Mouse (Mus musculus) liver, embryonic 16.5 days (tissue): ENCODE data around the gene Gh. TPM values are rescaled to one million over a fixed set of nuclear protein-coding genes. Genes with fewer than 3 reads are reported as not detected.

Source experiments
- ATAC-seq: fragments of 200-750 bp; cut with Nextera tagmentation; 2 replicates; pipeline ENCODE4 v1.8.0; 2017; ENCODE audit warnings: low read depth, mild to moderate bottlenecking, moderate number of reproducible peaks, moderate library complexity
- H3K27ac ChIP-seq: fragments of 300-500 bp; sonication (generic); 2 replicates; pipeline ENCODE4 v1.5.1; 2014; ENCODE audit warnings: mild to moderate bottlenecking, low read length
- H3K27me3 ChIP-seq: fragments of 300-500 bp; sonication (generic); 2 replicates; pipeline ENCODE4 v1.6.1; 2014; ENCODE audit warnings: low read depth, low read length, mixed read lengths; ENCODE audit not compliant: control insufficient read depth, insufficient read depth
- H3K36me3 ChIP-seq: fragments of 300-500 bp; sonication (generic); 2 replicates; pipeline ENCODE4 v1.6.1; 2014; ENCODE audit warnings: mild to moderate bottlenecking; ENCODE audit not compliant: control insufficient read depth, insufficient read depth
- H3K4me1 ChIP-seq: fragments of 300-500 bp; sonication (generic); 2 replicates; pipeline ENCODE4 v1.6.1; 2014; ENCODE audit warnings: low read depth, low read length, mixed read lengths; ENCODE audit not compliant: control insufficient read depth
- H3K4me2 ChIP-seq: fragments of 300-500 bp; sonication (generic); 2 replicates; pipeline ENCODE4 v1.6.1; 2014; ENCODE audit warnings: low read depth, low read length, mixed read lengths
- H3K4me3 ChIP-seq: fragments of 300-500 bp; sonication (generic); 2 replicates; pipeline ENCODE4 v1.5.1; 2014; ENCODE audit warnings: low read depth, mild to moderate bottlenecking, low read length
- H3K9ac ChIP-seq: fragments of 300-500 bp; sonication (generic); 2 replicates; pipeline ENCODE4 v1.6.1; 2014; ENCODE audit warnings: low read depth, low read length
- H3K9me3 ChIP-seq: fragments of 300-500 bp; sonication (generic); replicated peaks from 2 replicates; pipeline ENCODE4 v1.6.1; 2016; ENCODE audit warnings: low read length; ENCODE audit not compliant: control insufficient read depth
- WGBS: fragments of 180-500 bp; shearing (Covaris S2); extraction: QIAGEN DNeasy Blood & Tissue Kit; methylation state at CpG from one replicate; pipeline ENCODE4 v1.1.7; 2014; ENCODE audit not compliant: insufficient replicate concordance; 5-methylcytosine and 5-hydroxymethylcytosine counted together
- polyA plus RNA-seq: library from polyadenylated mRNA; unstranded; fragments of >200 nt; fragmentation: Nextera tagmentation; extraction: Ambion mirVana; gene quantifications from 2 replicates; pipeline ENCODE4 v1.2.1, GENCODE M21; 2015

Gene Gh
- polyA plus RNA-seq, 1 experiment from 2014 or later: not detected

- no peak for ATAC-seq
- no peak overlapping the region for H3K4me3 ChIP-seq
- 54% methylated on average over 7 of the region's 7 CpGs for WGBS
Observed at GRCm38 (mm10) chr11:106317801-106318200, 16.1 kb upstream of the Gh start.

DNA sequence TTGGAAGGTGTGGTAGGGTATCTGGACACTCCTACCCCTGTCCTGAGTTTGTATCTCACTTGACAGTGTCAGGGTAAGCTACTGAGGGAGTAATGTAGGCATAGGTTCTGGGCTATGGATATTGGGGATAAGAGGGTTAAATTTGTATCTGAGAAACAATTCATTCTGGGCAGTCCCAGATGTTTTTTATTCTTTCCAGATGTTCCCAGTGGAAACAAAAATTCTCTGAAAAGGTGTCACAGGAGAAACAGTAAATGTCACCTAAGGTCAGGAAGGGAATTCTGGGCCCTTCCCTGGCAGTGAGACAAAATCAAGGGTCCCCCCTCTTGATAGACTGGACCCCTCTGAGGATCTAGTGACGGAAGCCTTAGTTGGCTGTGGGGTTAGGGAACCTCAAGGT is 14.8 kb upstream of the Gh start:
- Histone ChIP-seq H3K4me2 (no peak overlapping the region), H3K9ac (no peak overlapping the region), H3K27me3 (no peaks in the 10 kb centered on the region), H3K4me3 (no peak overlapping the region), H3K27ac (no peak overlapping the region), H3K9me3 (no peaks in the 10 kb centered on the region), H3K4me1 (no peaks in the 10 kb centered on the region), H3K36me3 (no peaks in the 10 kb centered on the region)
- no peak for ATAC-seq
- 52% methylated on average over 1 of the region's 1 CpGs for WGBS

More at GRCm38 (mm10) chr11:106317801-106318200, 16.1 kb upstream of the Gh start:
- no peak overlapping the region for H3K27ac ChIP-seq
- no peaks in the 10 kb centered on the region for H3K9me3 ChIP-seq
- no peak overlapping the region for H3K9ac ChIP-seq
- no peaks in the 10 kb centered on the region for H3K27me3 ChIP-seq
- H3K4me1 ChIP-seq: no peaks in the 10 kb centered on the region
- H3K36me3 ChIP-seq: no peaks in the 10 kb centered on the region
- H3K4me2 ChIP-seq: no peak overlapping the region

DNA sequence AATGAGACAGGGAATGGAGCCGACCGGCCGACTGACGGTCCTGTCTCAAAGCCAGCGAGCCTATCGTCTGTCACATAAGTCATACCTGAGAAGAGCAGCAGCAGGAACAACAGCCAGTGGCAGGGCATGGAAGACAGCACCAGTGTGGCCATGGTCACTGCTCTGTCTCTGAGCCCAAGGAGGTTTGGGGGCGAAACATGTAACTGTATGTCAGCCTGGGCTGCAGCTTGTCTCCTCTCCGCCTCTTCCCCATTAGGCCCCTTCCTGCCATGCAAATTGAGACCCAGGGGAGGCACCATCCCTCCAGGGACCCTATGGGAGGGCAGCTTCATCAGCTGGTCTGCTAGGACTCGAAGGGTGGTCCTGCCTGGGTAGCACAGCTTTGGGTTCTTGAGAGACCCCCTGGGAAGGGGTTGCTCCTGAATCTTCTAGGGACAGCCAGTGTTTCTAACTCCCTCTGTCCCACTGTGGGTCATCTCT is 12.7 kb upstream of the Gh start, which contains the start of gene Cd79b:
Gene Cd79b, minus strand, starts transcription at position 430 of the 480 bp plus-strand sequence.
- Histone ChIP-seq H3K4me2 (no peak within 1 kb of the TSS), H3K4me1 (no peaks in the 10 kb centered on the region), H3K9ac (no peak within 1 kb of the TSS), H3K27me3 (no peaks in the 10 kb centered on the region), H3K27ac (no peak within 1 kb of the TSS), H3K36me3 (no peaks in the 10 kb centered on the region), H3K4me3 (peak within 1 kb of the TSS; percentile 11), H3K9me3 (no peaks in the 10 kb centered on the region)
- ATAC-seq: no peak
- WGBS: 32% methylated on average over 9 of the region's 9 CpGs

DNA sequence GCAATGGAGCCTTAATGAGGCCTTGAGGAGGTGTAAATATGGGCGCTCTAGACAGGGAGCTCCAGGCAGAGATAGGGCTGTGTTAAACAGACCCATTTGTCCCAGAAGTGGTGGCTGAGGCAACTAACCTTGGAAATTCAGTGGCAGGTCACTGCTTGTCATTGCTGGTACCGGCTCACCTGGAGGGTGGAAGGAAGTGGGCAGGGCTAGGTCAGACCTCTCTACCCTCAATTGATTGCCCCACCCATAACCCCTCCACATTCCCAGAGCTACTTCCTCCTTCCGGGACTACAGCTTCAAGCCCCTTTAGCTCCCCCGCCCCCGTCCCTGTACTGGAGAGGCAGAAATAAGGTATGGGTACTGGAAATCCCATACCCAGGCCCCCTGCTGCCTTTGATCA is 11.9 kb upstream of the Gh start:
- Histone ChIP-seq H3K27me3 (no peaks in the 10 kb centered on the region), H3K36me3 (no peaks in the 10 kb centered on the region), H3K4me3 (peak overlapping the region; percentile 11), H3K9ac (no peak overlapping the region), H3K4me1 (no peaks in the 10 kb centered on the region), H3K4me2 (no peak overlapping the region), H3K27ac (no peak overlapping the region), H3K9me3 (no peaks in the 10 kb centered on the region)
- WGBS: 38% methylated on average over 5 of the region's 5 CpGs
- ATAC-seq: no peak

- no peaks in the 10 kb centered on the region for H3K9me3 ChIP-seq
- H3K4me3 ChIP-seq: no peak overlapping the region
- no peaks in the 10 kb centered on the region for H3K27me3 ChIP-seq
- H3K4me2 ChIP-seq: no peak overlapping the region
- no peaks in the 10 kb centered on the region for H3K4me1 ChIP-seq
- H3K9ac ChIP-seq: no peak overlapping the region
- no peaks in the 10 kb centered on the region for H3K36me3 ChIP-seq
- no peak overlapping the region for H3K27ac ChIP-seq
- 51% methylated on average over 5 of the region's 5 CpGs for WGBS
- ATAC-seq: no peak
Observed at GRCm38 (mm10) chr11:106310123-106310522, 8.5 kb upstream of the Gh start.

- no peaks in the 10 kb centered on the region for H3K36me3 ChIP-seq
- WGBS: 60% methylated on average over 11 of the region's 11 CpGs
- no peaks in the 10 kb centered on the region for H3K4me1 ChIP-seq
- no peak for ATAC-seq
- peak overlapping the region; percentile 20; the same call in 1 of the 2 replicates for H3K27ac ChIP-seq
- H3K4me3 ChIP-seq: no peak overlapping the region
- H3K27me3 ChIP-seq: no peaks in the 10 kb centered on the region
- H3K9me3 ChIP-seq: no peaks in the 10 kb centered on the region
- no peak overlapping the region for H3K9ac ChIP-seq
- no peak overlapping the region for H3K4me2 ChIP-seq
Observed at GRCm38 (mm10) chr11:106308162-106308561, 6.5 kb upstream of the Gh start.

DNA sequence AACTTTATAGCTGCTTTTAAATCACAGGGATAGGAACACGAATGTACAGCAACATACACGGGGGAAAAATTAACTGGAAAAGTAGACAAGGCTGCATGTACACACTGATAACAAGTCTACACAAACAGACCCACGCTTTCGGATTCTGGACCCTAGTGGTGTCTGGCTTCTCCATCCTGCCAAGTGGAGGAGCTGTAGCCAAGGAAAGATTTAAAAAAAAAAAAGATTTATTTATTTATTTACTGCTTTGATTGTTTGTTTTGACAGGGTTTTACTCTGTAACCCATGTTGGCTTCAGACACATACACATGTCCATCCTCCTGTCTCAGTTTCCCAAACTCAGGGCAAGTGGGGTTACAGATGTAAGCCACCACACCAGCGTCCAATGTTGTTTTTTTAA is 5.8 kb upstream of the Gh start:
- no peak for ATAC-seq
- H3K4me1 ChIP-seq: no peaks in the 10 kb centered on the region
- no peaks in the 10 kb centered on the region for H3K36me3 ChIP-seq
- H3K4me2 ChIP-seq: no peak overlapping the region
- H3K4me3 ChIP-seq: no peak overlapping the region
- H3K9ac ChIP-seq: no peak overlapping the region
- no peaks in the 10 kb centered on the region for H3K27me3 ChIP-seq
- WGBS: 56% methylated on average over 5 of the region's 5 CpGs
- H3K9me3 ChIP-seq: no peaks in the 10 kb centered on the region
- H3K27ac ChIP-seq: no peak overlapping the region

- H3K36me3 ChIP-seq: no peaks in the 10 kb centered on the region
- H3K9me3 ChIP-seq: no peaks in the 10 kb centered on the region
- H3K4me1 ChIP-seq: no peaks in the 10 kb centered on the region
- WGBS: 72% methylated on average over 9 of the region's 9 CpGs
- H3K4me2 ChIP-seq: no peak overlapping the region
- no peak overlapping the region for H3K27ac ChIP-seq
- no peak overlapping the region for H3K4me3 ChIP-seq
- no peak for ATAC-seq
- H3K27me3 ChIP-seq: no peaks in the 10 kb centered on the region
- H3K9ac ChIP-seq: no peak overlapping the region
Observed at GRCm38 (mm10) chr11:106306758-106307157, 5.1 kb upstream of the Gh start.

GRCm38 (mm10) chr11:106306065-106306385 is 4.4 kb upstream of the Gh start:
- Histone ChIP-seq H3K9me3 (no peaks in the 10 kb centered on the region), H3K9ac (no peak overlapping the region), H3K4me2 (no peak overlapping the region), H3K4me3 (no peak overlapping the region), H3K27me3 (no peaks in the 10 kb centered on the region), H3K36me3 (no peaks in the 10 kb centered on the region), H3K4me1 (no peaks in the 10 kb centered on the region), H3K27ac (no peak overlapping the region)
- WGBS: 81% methylated on average over 3 of the region's 3 CpGs
- ATAC-seq: no peak
